Mouse (Mus musculus) MEL (cell line): ENCODE measurements around the gene Ndufaf2.

Source experiments
- CTCF ChIP-seq, 3 experiments: IDR thresholded peaks in 2 of 3; conservative IDR thresholded peaks in 1 of 3; 2 replicates each; pipeline ENCODE4 v1.5.1; 2011 to 2012; ENCODE audit warnings: low read length in 3 of 3, low read depth in 2 of 3, mild to moderate bottlenecking in 2 of 3, improper control_type of control experiment in 1 of 3, inconsistent platforms in 1 of 3, mixed read lengths in 1 of 3, moderate library complexity in 1 of 3; ENCODE audit not compliant: control insufficient read depth in 1 of 3, insufficient read depth in 1 of 3, poor library complexity in 1 of 3, severe bottlenecking in 1 of 3
- EP300 ChIP-seq, 2 experiments: IDR thresholded peaks; 2 replicates each; pipeline ENCODE4 v1.6.1; 2011; ENCODE audit warnings: improper control_type of control experiment in 2 of 2, low read length in 2 of 2, low read depth in 1 of 2, mild to moderate bottlenecking in 1 of 2
- GATA1 ChIP-seq: IDR thresholded peaks from 2 replicates; pipeline ENCODE4 v1.6.1; 2011; ENCODE audit warnings: low read depth, low read length, improper control_type of control experiment
- HCFC1 ChIP-seq: IDR thresholded peaks from 2 replicates; pipeline ENCODE4 v1.6.1; 2012; ENCODE audit warnings: low read depth, mild to moderate bottlenecking, inconsistent platforms, low read length, improper control_type of control experiment, moderate library complexity
- POLR2A ChIP-seq, 2 experiments: IDR thresholded peaks; 2 replicates each; pipeline ENCODE4 v1.6.1; 2011 to 2012; ENCODE audit warnings: low read length in 2 of 2, mild to moderate bottlenecking in 2 of 2, control low read depth in 1 of 2, improper control_type of control experiment in 1 of 2, low read depth in 1 of 2, moderate library complexity in 1 of 2; ENCODE audit not compliant: control insufficient read depth in 1 of 2, insufficient read depth in 1 of 2, poor library complexity in 1 of 2
- RAD21 ChIP-seq: IDR thresholded peaks from 2 replicates; pipeline ENCODE4 v1.6.1; 2011; ENCODE audit warnings: mild to moderate bottlenecking, low read depth, low read length, improper control_type of control experiment
- TCF12 ChIP-seq: IDR thresholded peaks from 2 replicates; pipeline ENCODE4 v1.6.1; 2014; ENCODE audit warnings: low read depth, mild to moderate bottlenecking, inconsistent platforms, low read length, improper control_type of control experiment, moderate library complexity
- USF1 ChIP-seq: IDR thresholded peaks from 2 replicates; pipeline ENCODE4 v1.6.1; 2014; ENCODE audit warnings: low read depth, mild to moderate bottlenecking, inconsistent platforms, low read length, improper control_type of control experiment, moderate library complexity
- ZC3H11A ChIP-seq: IDR thresholded peaks from 2 replicates; pipeline ENCODE4 v1.6.1; 2012; ENCODE audit warnings: low read depth, mild to moderate bottlenecking, inconsistent platforms, low read length, improper control_type of control experiment
- ZMIZ1 ChIP-seq: IDR thresholded peaks from 2 replicates; pipeline ENCODE4 v1.6.1; 2012; ENCODE audit warnings: low read depth, mild to moderate bottlenecking, inconsistent platforms, low read length, improper control_type of control experiment, moderate library complexity

- no peak for TF ChIP-seq USF1
- no peak for TF ChIP-seq CTCF (IDR thresholded peaks at IDR 0.05 in 2 of 3, conservative IDR thresholded peaks at IDR 0.05 in 1 of 3; ENCODE audit: control insufficient read depth in 1 of 3, insufficient read depth in 1 of 3, low read depth in 2 of 3, low read length in 3 of 3, poor library complexity in 1 of 3, severe bottlenecking in 1 of 3)
- TF ChIP-seq EP300 (IDR thresholded peaks at IDR 0.05; ENCODE audit: low read depth in 1 of 2, low read length in 2 of 2): no peak
- TF ChIP-seq TCF12: no peak
- no peak for TF ChIP-seq GATA1
- no peak for TF ChIP-seq ZC3H11A
- no peak for TF ChIP-seq ZMIZ1
- TF ChIP-seq RAD21: no peak
- no peak for TF ChIP-seq POLR2A (IDR thresholded peaks at IDR 0.05; ENCODE audit: control insufficient read depth in 1 of 2, insufficient read depth in 1 of 2, low read depth in 1 of 2, low read length in 2 of 2, poor library complexity in 1 of 2)
- no peak for TF ChIP-seq HCFC1
Observed at GRCm38 (mm10) chr13:108007861-108008260, 150.6 kb downstream of the Ndufaf2 start.
